Mouse (Mus musculus): ENCODE measurements around the gene Stra8.

The Stra8 gene

GRCm38 (mm10) chr6:34903441-34903840 is 16.5 kb upstream of the Stra8 start:
- DNase-seq (ENCODE audit: low read depth) = no peak

GRCm38 (mm10) chr6:34903851-34904250 is 16.1 kb upstream of the Stra8 start:
- DNase-seq (ENCODE audit: low read depth) = no peak

- no peak for DNase-seq (ENCODE audit: low read depth)
Observed at GRCm38 (mm10) chr6:34904361-34904760, 15.6 kb upstream of the Stra8 start.

- no peak for DNase-seq (ENCODE audit: low read depth)
Observed at GRCm38 (mm10) chr6:34906125-34906524, 13.8 kb upstream of the Stra8 start.

- DNase-seq (ENCODE audit: low read depth) = no peak
Observed at GRCm38 (mm10) chr6:34906661-34907060, 13.3 kb upstream of the Stra8 start.

GRCm38 (mm10) chr6:34907121-34907614 is 12.8 kb upstream of the Stra8 start:
- peak; percentile 24 for DNase-seq (ENCODE audit: low read depth)

- no peak for DNase-seq (ENCODE audit: low read depth)
Observed at GRCm38 (mm10) chr6:34907696-34908260, 12.2 kb upstream of the Stra8 start.

- no peak for DNase-seq (ENCODE audit: low read depth)
Observed at GRCm38 (mm10) chr6:34909631-34910345, 10.2 kb upstream of the Stra8 start.

- DNase-seq (ENCODE audit: low read depth) = peak; percentile 91
Observed at GRCm38 (mm10) chr6:34910371-34911219, 9.4 kb upstream of the Stra8 start, which contains the start of gene Wdr91. Wdr91 (minus strand) TSS chr6:34910876.

GRCm38 (mm10) chr6:34913341-34914040 is 6.5 kb upstream of the Stra8 start:
- no peak for DNase-seq (ENCODE audit: low read depth)

GRCm38 (mm10) chr6:34914462-34914861 is 5.5 kb upstream of the Stra8 start:
- DNase-seq (ENCODE audit: low read depth) = peak; percentile 39

- DNase-seq (ENCODE audit: low read depth) = no peak
Observed at GRCm38 (mm10) chr6:34919146-34919545, 817 bp upstream of the Stra8 start.

- DNase-seq (ENCODE audit: low read depth) = no peak
Observed at GRCm38 (mm10) chr6:34920631-34921030, 668 bp downstream of the Stra8 start.

- DNase-seq (ENCODE audit: low read depth) = peak; percentile 91
Observed at GRCm38 (mm10) chr6:34921941-34922340, 2.0 kb downstream of the Stra8 start.

GRCm38 (mm10) chr6:34927156-34927555 is 7.2 kb downstream of the Stra8 start:
- DNase-seq (ENCODE audit: low read depth) = peak; percentile 69

GRCm38 (mm10) chr6:34927594-34927993 is 7.6 kb downstream of the Stra8 start:
- DNase-seq (ENCODE audit: low read depth) = no peak

GRCm38 (mm10) chr6:34932633-34933032 is 12.7 kb downstream of the Stra8 start:
- no peak for DNase-seq (ENCODE audit: low read depth)

GRCm38 (mm10) chr6:34936743-34937142 is 16.8 kb downstream of the Stra8 start:
- DNase-seq (ENCODE audit: low read depth) = peak; percentile 43

GRCm38 (mm10) chr6:34938280-34938928 is 18.4 kb downstream of the Stra8 start:
- DNase-seq (ENCODE audit: low read depth) = no peak

- DNase-seq (ENCODE audit: low read depth) = no peak
Observed at GRCm38 (mm10) chr6:34938929-34939325, 19.0 kb downstream of the Stra8 start.

- DNase-seq (ENCODE audit: low read depth) = no peak
Observed at GRCm38 (mm10) chr6:34939451-34939850, 19.5 kb downstream of the Stra8 start.
